Mouse (Mus musculus) left cerebral cortex, postnatal 36 days (tissue): ENCODE measurements at regions not wholly inside any gene's neighbourhood (a gene's known extent, or its start where the extent isn't known, plus 50 kb on each side); places are given as distances from the start of the nearest gene placed in this dataset.

Experiments used
- DNase-seq, 2 experiments: peaks; one replicate each; pipeline ENCODE4 v3.0.0; 2021 to 2022; ENCODE audit warnings: low spot score in 2 of 2, mixed read lengths in 1 of 2
- intact Hi-C: fragments of 180-260 bp; cut with DNase I; formaldehyde crosslinking; loops from one replicate; pipeline ENCODE4 v1.15.1; 2025

- intact Hi-C loops, result no loop called here
- DNase-seq, result no peak
Measured at GRCm38 (mm10) chr2:106318695-106319266, 315.4 kb upstream of the Dnajc24 start.

DNA sequence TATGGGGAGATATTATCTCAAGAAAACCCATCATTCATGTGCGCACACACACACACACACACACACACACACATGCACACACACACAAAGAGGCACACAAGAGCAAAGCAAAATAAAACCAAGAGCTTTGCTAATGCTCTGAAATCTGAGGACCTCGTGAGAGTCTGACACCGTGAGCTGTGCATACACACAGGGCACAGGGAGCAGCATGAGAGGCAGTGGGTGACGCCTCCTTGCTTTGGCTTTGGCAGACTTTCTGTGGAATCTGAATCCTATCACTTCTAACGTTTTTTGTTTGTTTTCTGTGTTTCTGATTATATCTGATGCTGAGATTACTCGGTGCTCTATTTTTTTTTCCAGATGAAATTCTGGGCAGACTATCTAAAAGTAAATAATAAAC is 343.4 kb upstream of the Dnajc24 start:
- DNase-seq, result no peak
- intact Hi-C loops, result no loop called here

DNA sequence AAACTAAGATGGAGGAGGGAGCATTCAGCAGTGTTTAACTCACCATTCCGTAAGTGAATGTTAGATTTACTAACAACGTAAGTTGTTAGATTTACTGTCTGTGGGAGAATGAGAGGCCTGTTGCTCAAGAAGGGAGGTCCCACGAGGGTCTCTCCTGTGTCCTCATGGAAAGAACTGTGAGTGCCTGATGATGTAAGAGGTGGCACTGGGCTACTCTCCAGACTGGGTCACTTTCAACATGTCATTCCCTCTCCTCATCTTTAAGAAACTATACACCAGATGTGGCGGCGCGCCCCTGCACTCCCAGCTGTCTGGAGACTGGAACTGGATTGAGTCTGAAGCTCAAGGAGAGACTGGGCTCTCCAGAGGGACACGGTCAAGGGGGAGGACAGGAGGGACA is 343.9 kb upstream of the Dnajc24 start:
- intact Hi-C loops, result no loop called here

DNA sequence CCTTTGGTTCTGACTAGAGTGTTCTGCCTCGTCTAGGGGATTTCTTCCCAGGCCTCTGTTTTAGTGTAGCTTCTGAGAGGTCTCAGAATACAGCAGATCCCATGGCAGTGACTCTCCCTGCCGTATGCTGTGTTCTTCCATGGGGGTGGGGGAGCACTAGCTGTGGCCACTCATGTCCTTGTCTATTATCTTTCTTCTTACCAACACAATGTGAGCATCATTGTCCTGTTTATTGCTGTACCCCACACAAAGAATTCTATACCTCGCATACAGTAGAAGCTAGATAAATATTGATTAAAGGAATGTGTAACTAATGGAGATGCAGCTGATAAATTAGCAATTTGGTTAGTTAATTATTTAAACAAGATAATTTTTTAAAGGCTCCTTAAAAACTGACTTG is 337.5 kb upstream of the Mpped2 start:
- intact Hi-C loops, result loop anchor here (10.0 kb wide), 1 partner anchor 1519 kb away; no protein-coding TSS in a partner anchor

More for the DNA sequence above, 343.9 kb upstream of the Dnajc24 start:
- DNase-seq, result no peak

DNA sequence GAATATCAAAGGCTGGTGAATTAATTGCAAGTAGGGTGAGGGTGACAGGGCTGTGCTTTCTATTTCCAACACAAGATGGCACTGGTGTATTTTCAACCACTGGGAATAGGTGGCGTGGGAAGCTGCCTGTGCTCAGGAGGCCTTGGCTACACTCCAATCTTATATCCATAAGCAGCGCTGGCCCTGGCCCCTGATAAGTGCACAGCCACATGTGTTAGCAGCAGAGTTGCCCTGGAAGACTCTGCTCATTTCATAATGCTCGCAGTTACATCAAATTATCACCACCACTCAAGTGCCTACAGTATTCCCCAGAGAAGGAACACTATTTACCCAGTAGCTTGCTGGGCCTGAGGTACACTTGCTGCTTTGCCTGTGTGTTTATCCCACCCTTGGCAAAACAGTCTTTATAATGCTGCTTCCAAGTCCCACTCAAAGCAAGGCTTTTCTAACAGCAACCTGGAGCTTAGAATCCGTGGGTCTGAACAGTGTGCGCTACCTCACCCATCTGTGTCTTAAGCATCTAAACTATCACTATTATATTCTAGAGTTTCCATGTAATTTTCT is 337.0 kb upstream of the Mpped2 start:
- peak; percentile 28 to 60 for DNase-seq
- intact Hi-C loops, result loop anchor here (2.0 to 10.0 kb wide), 2 partner anchors 599 to 1519 kb away; no protein-coding TSS in a partner anchor

More for the DNA sequence above, 337.5 kb upstream of the Mpped2 start:
- no peak for DNase-seq

GRCm38 (mm10) chr2:106368641-106369040 is 324.4 kb upstream of the Mpped2 start:
- intact Hi-C loops, result no loop called here

GRCm38 (mm10) chr2:106383415-106384285 is 309.4 kb upstream of the Mpped2 start:
- intact Hi-C loops, result no loop called here
- no peak for DNase-seq

More at GRCm38 (mm10) chr2:106368641-106369040, 324.4 kb upstream of the Mpped2 start:
- no peak for DNase-seq

DNA sequence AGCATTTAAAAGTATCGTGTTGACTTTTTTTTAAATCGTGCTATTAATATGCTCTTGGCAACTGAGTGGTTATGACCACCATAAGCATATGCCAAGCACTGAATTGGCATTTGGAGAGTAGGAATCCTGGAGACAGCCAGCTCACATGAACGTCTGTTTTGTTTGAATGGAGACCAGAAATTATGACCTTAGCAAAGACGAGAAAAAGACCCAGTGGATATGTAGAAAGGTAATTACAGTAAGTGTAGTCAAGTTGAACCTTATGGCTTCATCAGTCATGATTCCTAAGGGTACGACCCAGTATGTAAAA is 308.8 kb upstream of the Mpped2 start:
- intact Hi-C loops, result no loop called here

DNA sequence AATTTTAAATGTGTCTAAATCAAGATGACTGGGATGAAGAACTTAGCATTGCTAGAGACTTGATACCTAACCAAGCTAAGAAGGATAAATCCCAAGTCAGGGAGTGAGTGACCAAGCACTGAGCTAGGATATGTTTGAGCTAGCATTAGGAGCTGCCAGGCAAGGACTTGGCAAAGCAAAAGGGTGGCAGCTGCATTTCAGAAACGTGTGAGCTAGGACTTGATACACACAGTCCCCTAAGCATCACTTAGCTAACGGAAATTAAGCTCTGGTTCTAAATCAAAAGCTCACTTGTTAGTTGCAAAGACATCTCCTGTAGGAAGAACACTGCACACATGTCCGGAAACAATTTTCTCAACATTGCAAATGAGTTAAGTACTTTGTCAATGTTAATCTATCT is 308.2 kb upstream of the Mpped2 start:
- no peak for DNase-seq
- intact Hi-C loops, result no loop called here

More for the DNA sequence above, 308.8 kb upstream of the Mpped2 start:
- DNase-seq, result no peak

- DNase-seq, result no peak
- intact Hi-C loops, result no loop called here
Measured at GRCm38 (mm10) chr2:106412158-106412557, 280.9 kb upstream of the Mpped2 start.

GRCm38 (mm10) chr2:106415474-106416019 is 277.5 kb upstream of the Mpped2 start:
- DNase-seq, result no peak
- intact Hi-C loops, result no loop called here

DNA sequence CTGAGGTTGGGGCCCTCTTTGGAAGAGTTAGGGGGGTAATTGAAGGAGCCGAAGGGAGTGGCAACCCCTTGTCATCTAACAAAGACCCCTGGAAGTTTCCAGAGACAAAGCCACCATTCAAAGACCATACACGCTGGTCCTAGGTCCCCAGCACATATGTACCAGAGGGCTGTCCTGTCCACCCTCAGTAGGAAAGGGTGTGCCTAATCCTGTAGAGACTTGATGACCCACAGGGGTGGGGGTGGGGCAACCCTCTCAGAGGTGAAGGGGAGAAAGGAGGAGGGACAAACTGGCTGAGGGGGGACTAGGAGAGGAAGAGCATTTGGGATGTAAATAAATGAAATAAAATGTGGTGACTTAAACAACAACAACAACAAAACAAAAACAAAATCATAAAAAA is 274.9 kb upstream of the Mpped2 start:
- no peak for DNase-seq
- intact Hi-C loops, result no loop called here

DNA sequence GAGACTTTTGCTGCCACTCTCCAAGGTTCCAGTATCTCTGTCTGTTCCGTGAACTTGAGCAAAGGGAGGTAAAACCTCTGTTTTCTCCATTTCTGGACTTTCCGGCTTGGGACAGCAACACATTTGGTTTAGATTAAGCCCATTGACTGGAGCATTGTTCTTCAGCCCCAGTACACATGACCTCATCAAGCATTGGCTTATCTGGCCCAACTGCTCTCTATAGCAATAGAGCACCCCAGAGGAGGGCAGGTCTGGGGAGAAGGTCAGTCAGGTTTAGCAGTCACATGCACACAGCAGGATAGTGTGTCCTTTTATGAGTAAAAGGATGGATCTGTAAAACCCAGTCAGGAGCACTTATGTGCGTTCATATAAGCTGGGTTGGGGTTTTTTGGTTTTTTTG is 268.1 kb upstream of the Mpped2 start:
- intact Hi-C loops, result no loop called here
- DNase-seq, result no peak

DNA sequence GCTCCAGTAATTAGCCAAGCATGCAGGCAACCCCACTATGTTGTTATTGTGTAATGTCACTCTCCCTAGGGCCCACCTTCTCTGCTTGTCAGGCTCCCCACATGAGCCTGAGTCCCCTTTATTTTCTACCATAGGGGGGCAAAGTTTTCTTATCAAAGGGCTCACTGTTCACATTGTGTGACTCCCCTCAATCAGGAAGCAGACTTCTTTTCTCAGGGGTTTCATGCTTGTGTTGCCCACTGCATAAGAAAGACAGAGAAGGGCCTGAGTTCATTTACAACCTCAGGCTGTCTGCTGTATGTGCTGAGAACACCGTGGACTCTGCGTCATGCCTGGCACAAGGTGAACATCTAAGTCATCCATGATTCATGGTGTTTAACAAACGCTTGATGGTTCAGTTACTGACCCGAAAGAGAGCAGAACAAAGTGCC is 267.6 kb upstream of the Mpped2 start:
- intact Hi-C loops, result no loop called here
- no peak for DNase-seq

- intact Hi-C loops, result no loop called here
- no peak for DNase-seq
Measured at GRCm38 (mm10) chr2:106426010-106426409, 267.1 kb upstream of the Mpped2 start.

GRCm38 (mm10) chr2:106427237-106427636 is 265.8 kb upstream of the Mpped2 start:
- intact Hi-C loops, result no loop called here
- DNase-seq, result no peak

DNA sequence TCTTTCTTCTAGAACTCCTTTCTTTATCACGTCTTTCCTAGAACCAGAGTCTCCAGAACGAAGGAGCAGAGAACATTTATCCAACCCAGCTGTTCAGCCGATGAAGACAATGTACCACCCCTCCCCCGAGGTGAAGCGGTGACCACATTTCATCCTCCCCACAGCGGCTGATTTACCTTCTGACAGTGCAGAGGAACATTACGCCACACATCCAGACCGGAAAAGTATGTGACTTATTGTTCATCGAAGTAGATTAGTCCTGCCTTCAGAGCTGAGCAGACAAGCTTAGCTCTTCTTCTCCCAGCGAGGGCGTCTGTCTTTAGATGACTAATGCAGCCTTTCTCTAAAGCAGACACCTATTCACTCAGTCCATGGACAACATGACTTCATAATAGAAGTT is 264.2 kb upstream of the Mpped2 start:
- intact Hi-C loops, result no loop called here

DNA sequence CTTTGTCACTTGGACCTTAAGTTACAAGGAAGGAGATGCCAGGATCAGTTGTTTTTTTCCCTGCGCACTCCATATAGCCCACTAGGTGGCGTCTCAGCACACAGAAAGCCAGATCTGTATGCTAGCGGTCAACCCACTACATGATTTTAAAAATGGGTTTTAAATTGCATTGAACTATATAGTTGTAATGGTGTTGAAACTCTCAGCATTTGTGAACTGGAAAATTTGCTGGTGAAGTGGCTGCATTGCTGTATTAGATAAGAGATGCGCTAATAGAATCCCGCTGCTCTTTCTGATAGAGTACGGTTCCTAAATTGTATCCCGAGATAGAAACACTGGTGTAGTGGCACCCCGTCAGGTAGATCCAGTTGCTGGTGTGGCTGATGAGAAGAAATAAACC is 261.9 kb upstream of the Mpped2 start:
- peak; percentile 73 to 81 for DNase-seq
- intact Hi-C loops, result loop anchor here (2.0 to 5.0 kb wide), 2 partner anchors 261 to 526 kb away; partner anchors contain the start of gene Mpped2

More for the DNA sequence above, 264.2 kb upstream of the Mpped2 start:
- no peak for DNase-seq

DNA sequence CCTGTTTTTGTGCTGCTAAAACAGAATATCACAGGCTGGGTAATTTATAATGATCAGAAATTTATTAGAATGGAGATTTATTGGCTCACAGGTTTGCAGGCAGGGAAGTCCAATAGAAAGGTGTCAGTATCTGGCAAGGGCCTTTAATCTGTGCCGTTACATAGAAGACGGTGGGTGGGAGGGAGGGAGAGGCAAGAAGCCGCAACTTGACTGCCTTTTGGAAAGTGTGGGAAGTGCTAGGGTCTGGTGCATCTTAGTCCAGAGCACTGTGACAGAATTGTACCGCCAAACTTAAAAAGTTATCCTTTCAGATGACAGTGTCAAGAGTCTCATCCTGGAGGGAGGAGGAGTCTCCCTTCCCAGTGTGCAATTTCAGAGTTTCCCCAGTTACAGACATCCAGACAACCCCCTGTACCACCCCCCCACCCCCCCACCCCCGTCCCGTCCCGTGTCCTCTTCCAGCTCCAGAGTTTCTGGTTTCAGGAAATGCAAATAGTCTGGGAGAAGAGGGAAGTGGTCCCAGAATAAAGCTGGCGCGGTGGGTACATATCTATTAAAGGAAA is 261.4 kb upstream of the Mpped2 start:
- intact Hi-C loops, result loop anchor here (2.0 to 5.0 kb wide), 2 partner anchors 261 to 525 kb away; partner anchors contain the start of gene Mpped2
- DNase-seq, result no peak

- intact Hi-C loops, result no loop called here
- no peak for DNase-seq
Measured at GRCm38 (mm10) chr2:106436136-106436535, 256.9 kb upstream of the Mpped2 start.
